Mouse (Mus musculus) heart, adult 2 months (tissue): ENCODE measurements around the gene Ttk. TPM values are rescaled to one million over a fixed set of nuclear protein-coding genes. Genes with fewer than 3 reads are reported as not detected.

ENCODE experiments used
- DNase-seq, 2 experiments: peaks; one replicate each; pipeline ENCODE4 v3.0.0; 2021
- H3K27ac ChIP-seq: fragments of 200-600 bp; 2 replicates; pipeline ENCODE4 v1.8.1; 2022
- H3K27me3 ChIP-seq: fragments of 200-500 bp; 2 replicates; pipeline ENCODE4 v1.6.1; 2012; ENCODE audit warnings: mild to moderate bottlenecking, low read length, inconsistent platforms, mixed read lengths; ENCODE audit not compliant: control insufficient read depth, insufficient read depth
- H3K36me3 ChIP-seq: fragments of 200-500 bp; 2 replicates; pipeline ENCODE4 v1.6.1; 2012; ENCODE audit warnings: low read length, inconsistent platforms; ENCODE audit not compliant: control insufficient read depth, insufficient read depth
- H3K4me1 ChIP-seq: fragments of 200-500 bp; 2 replicates; pipeline ENCODE4 v1.6.1; 2011; ENCODE audit warnings: low read length; ENCODE audit not compliant: control insufficient read depth, insufficient read depth
- H3K4me3 ChIP-seq: fragments of 200-600 bp; 2 replicates; pipeline ENCODE4 v1.8.1; 2022
- H3K79me2 ChIP-seq: fragments of 200-500 bp; replicated peaks from 2 replicates; pipeline ENCODE4 v1.6.1; 2012; ENCODE audit warnings: mild to moderate bottlenecking, inconsistent platforms, low read length, moderate library complexity, mixed read lengths; ENCODE audit not compliant: control insufficient read depth, insufficient read depth
- H3K9ac ChIP-seq: fragments of 200-500 bp; 2 replicates; pipeline ENCODE4 v1.6.1; 2012; ENCODE audit warnings: low read depth, mild to moderate bottlenecking, control low read depth, inconsistent platforms, low read length, mixed read lengths
- CTCF ChIP-seq: fragments of 200-600 bp; IDR thresholded peaks from 2 replicates; pipeline ENCODE4 v1.8.1; 2022; ENCODE audit warnings: antibody characterized with exemption, mild to moderate bottlenecking, moderate library complexity
- EP300 ChIP-seq: fragments of 200-500 bp; IDR thresholded peaks from 2 replicates; pipeline ENCODE4 v1.6.1; 2011; ENCODE audit warnings: low read depth, low read length, control low read depth; ENCODE audit not compliant: insufficient read depth
- POLR2A ChIP-seq: fragments of 200-500 bp; IDR thresholded peaks from 2 replicates; pipeline ENCODE4 v1.6.1; 2011; ENCODE audit warnings: mild to moderate bottlenecking, low read depth, low read length, control low read depth; ENCODE audit not compliant: insufficient read depth
- WGBS: fragments of 180-500 bp; shearing (Covaris S2); methylation state at CpG from one replicate; pipeline ENCODE4 v1.1.7; 2018; 5-methylcytosine and 5-hydroxymethylcytosine counted together
- intact Hi-C: fragments of 180-260 bp; cut with DNase I; formaldehyde crosslinking; loops from one replicate; pipeline ENCODE4 v1.15.1; 2025
- polyA plus RNA-seq: library from polyadenylated mRNA; depleted of rRNA; stranded (reverse); fragments of >200 nt; gene quantifications from 2 replicates; pipeline ENCODE4 v1.2.3, GENCODE M21; 2012; rRNA removed
- total RNA-seq, 2 experiments: library from RNA; stranded (reverse); gene quantifications; 2 replicates each; pipeline ENCODE4 v1.2.3; 2021

The Ttk gene
- total and polyA plus RNA-seq, 3 experiments: 0.04 to 0.39 (median 0.08) TPM

GRCm38 (mm10) chr9:83905820-83906219, 71.3 kb downstream of the Ttk start:
- Histone ChIP-seq H3K4me1 (no peaks in the 10 kb centered on the region), H3K9ac (no peak overlapping the region), H3K27me3 (no peaks in the 10 kb centered on the region), H3K36me3 (no peaks in the 10 kb centered on the region), H3K27ac (no peak overlapping the region), H3K79me2 (no peaks in the 10 kb centered on the region), H3K4me3 (no peak overlapping the region)
- 50% methylated on average over 4 of the region's 4 CpGs for WGBS
- intact Hi-C loops: loop anchor here (1.0 kb wide), 1 partner anchor 98 kb away; no protein-coding TSS in a partner anchor
- DNase-seq: no peak
- peak; percentile 71 for TF ChIP-seq CTCF
- no peak for TF ChIP-seq POLR2A
- no peak for TF ChIP-seq EP300

- Histone ChIP-seq H3K9ac (no peak overlapping the region), H3K79me2 (no peaks in the 10 kb centered on the region), H3K27me3 (no peaks in the 10 kb centered on the region), H3K4me1 (no peaks in the 10 kb centered on the region), H3K27ac (no peak overlapping the region), H3K36me3 (no peaks in the 10 kb centered on the region), H3K4me3 (no peak overlapping the region)
- TF ChIP-seq CTCF (no peak), POLR2A (no peak), EP300 (no peak)
- 73% methylated on average over 3 of the region's 3 CpGs for WGBS
- no peak for DNase-seq
- intact Hi-C loops: no loop called here
These were observed 72.5 kb downstream of the Ttk start for GRCm38 (mm10) chr9:83907017-83907416.

GRCm38 (mm10) chr9:83909836-83910235, 75.3 kb downstream of the Ttk start:
- intact Hi-C loops: no loop called here
- Histone ChIP-seq H3K9ac (no peak overlapping the region), H3K27ac (no peak overlapping the region), H3K4me3 (no peak overlapping the region), H3K4me1 (no peaks in the 10 kb centered on the region), H3K27me3 (no peaks in the 10 kb centered on the region), H3K36me3 (no peaks in the 10 kb centered on the region), H3K79me2 (no peaks in the 10 kb centered on the region)
- WGBS: 85% methylated on average over 2 of the region's 2 CpGs
- no peak for DNase-seq
- TF ChIP-seq EP300: no peak
- TF ChIP-seq POLR2A: no peak
- TF ChIP-seq CTCF: no peak

GRCm38 (mm10) chr9:83910926-83911325, 76.4 kb downstream of the Ttk start:
- Histone ChIP-seq H3K27me3 (no peaks in the 10 kb centered on the region), H3K36me3 (no peaks in the 10 kb centered on the region), H3K9ac (no peak overlapping the region), H3K27ac (no peak overlapping the region), H3K79me2 (no peaks in the 10 kb centered on the region), H3K4me3 (no peak overlapping the region), H3K4me1 (no peaks in the 10 kb centered on the region)
- TF ChIP-seq EP300 (no peak), POLR2A (no peak), CTCF (no peak)
- no peak for DNase-seq
- intact Hi-C loops: no loop called here
- WGBS: 82% methylated on average over 2 of the region's 2 CpGs

Other genes starting within 250 kb of the Ttk start
- gene Elovl4, start 28.4 kb upstream of the Ttk start, total RNA-seq: under 1 TPM; 0.18 to 0.32 TPM
- gene Elovl4, start 28.4 kb upstream of the Ttk start, polyA plus RNA-seq: 0.23 and 0.25 TPM in 2 replicates
- gene Bckdhb, start 90.5 kb downstream of the Ttk start, total RNA-seq: 100 to 1,000 TPM in 1 of 2 experiments, 10 to 100 TPM in 1; 97.5 to 118 TPM
- gene Bckdhb, start 90.5 kb downstream of the Ttk start, polyA plus RNA-seq: 58.2 and 73.9 TPM in 2 replicates